Mouse (Mus musculus) T-cell, adult 2 months (primary cell): ENCODE data around the gene Rfpl4b.
A peak's percentile ranks its signal among the peaks of the same experiment; 100 is the strongest.
"Not testable (repeated sequence)": the region's sequence is repeated elsewhere in the genome, so short reads cannot be mapped to it uniquely, and the experiment has no call there.

Source experiments
- DNase-seq: peaks from one replicate; pipeline ENCODE4 v3.0.0; 2022; ENCODE audit warnings: low spot score

The Rfpl4b gene

DNA sequence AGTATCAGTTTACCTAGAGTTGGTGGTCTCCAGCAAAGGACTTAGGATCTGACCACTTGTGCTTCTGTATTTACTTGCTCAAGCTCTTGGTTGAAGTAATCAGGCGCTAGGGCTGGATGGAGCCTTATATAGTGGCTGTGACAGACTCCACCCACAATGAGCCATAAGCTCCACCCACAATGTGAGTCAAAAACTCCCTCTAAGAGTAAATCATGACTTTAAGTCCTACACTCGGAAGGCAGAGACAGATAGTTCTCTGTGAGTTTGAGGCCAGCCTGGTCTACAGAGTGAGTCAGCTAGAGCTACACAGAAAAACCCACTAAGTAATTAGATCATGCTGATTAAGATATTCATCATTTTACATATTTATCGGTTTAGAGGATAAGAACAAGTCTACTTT, at the start of gene Rfpl4b:
Gene Rfpl4b (minus strand): TSS at position 101 of the 400 bp plus-strand sequence.
- DNase-seq, result no peak

DNA sequence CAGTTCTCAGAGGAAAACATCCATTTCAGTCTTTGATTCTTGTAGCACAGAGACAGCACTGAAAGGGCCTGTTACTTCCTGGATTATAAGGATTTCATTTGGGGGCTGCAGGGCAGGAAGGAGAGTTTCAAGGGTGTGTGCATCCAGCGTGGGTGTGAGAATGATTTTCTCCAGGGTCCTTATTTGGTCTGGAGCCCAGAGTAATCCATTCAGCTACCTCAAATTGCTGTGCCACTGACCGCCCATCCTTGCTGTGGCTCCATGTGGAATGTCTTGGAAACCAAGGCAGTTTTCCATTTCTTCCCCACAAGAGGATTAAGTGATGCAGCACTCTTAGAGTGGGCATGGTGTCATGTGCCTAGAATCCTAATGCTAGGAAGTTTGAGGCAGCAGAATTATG, 33.6 kb upstream of the Rfpl4b start:
- DNase-seq, result no peak

DNA sequence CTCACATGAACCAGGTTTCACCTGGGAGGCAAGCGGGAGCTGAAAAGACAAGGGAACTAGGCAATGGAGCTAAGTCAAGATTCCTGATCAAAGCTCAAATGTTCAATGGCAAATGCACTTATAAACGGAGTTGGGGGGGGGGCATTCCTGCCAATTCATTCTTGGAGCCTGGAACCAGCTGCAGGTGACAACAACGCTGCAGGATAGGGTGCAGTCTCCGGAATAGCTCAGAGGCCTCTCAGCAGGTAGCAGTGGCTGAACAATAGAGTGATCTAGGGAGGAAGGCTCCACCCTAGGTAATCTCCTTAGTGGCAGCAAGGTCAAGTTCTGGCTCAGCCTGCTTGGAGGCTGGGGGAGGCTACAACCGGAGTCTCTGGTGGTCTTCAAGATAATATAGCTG, 28.4 kb upstream of the Rfpl4b start:
- not testable (repeated sequence) for DNase-seq

DNA sequence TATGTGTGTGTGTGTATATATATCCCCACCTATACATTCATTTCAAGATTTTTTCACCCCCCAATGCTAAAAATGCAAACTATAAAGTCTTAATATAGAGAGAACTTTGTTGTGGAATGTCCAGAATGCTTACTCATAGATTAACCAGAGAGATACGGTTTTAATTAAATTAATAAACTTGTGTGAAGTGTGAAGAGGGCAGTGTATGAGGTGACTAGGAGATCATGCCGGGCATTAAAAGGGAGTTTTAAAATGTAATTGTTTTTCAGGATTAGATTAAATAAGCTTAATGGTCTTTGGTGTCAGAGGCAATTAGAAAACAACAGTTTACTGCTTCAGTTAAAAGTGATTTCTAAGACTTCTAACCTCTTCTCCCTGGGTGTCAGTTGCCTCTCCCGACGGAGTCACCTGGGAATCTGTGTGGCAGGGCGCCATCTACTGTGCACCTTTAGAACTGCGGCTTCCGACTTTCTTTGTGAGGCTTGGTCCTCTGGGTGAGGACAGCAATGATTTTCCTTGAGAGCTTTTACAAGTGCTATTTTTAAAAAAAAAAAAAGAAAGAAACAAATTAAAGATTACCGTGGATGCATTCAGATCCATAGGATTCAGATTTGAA, 27.4 kb upstream of the Rfpl4b start:
- peak; percentile 24 for DNase-seq

DNA sequence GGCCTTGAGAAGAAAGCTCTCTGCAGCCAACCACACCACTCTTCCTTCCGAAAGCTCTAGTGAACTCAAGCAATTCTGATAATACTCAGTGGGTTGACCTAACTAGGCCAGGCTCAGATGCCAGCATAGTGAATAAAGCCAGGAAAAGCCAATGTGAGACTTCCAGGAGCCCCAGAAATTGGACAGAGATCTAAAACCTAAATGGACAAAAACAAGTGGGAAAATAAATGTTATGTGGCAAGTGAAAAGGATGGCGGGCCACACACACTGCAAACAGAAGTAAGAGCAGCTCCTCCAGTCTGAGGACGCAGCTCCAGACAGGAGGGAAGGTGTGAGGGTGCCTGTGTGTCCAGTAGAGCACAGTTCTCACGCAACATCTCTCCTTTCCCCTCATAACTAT, 26.7 kb upstream of the Rfpl4b start:
- no peak for DNase-seq

DNA sequence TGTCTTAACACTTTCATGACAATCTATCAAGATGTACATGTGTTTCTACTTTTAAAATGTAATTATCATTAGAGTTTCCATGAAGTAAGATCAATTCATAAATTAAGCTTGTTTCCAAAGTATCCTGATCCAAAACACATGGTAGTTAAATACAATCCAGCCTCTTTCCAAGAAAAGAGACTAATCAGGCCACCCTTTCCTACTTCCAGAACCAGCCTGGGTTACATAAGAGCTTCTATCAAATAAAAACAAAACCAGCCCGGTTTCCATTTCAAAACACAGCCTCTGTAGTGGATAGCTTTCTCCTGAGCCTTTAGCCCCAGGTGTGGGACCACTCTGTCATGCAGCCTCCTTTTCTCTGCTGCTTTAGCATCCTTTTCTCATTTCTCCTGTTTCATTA, 2.2 kb upstream of the Rfpl4b start:
- DNase-seq, result no peak

DNA sequence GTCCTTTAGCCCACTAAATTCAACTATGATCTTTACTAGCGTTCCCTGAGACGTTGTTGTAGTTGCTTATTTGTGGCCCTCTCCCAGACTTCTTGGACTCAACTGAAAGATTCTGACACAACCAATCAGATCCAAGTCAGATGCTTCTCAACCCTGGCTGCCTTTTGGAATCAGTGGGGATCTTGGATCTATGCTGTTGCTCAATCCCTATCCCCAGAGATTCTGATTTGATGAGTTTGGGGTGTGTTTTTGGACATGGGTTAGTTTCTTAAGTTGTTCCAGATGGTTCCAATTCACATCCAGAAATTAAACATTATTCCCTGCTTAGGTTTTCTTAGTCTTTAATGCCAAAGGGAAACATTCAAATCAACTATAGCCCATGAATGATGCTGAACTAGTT, 15.5 kb downstream of the Rfpl4b start:
- DNase-seq, result no peak

DNA sequence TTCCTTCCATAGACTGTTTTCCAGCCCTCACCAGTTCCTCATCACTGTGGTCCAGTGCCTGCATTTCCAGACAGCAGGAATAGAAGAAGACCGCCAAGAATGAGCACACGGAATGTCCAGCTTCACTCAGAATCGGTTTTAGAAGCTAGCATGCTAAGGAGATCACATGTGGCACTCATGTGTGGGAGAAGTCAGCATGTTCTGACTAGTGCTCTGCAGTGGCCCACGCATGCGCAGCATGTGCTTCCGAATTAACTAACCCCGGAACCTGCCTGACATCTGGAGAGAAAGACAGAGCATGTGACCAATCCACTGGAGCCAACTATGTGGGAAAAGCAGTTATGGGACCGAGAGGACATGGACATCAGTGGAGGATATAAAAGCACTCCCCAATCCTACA, 17.5 kb downstream of the Rfpl4b start:
- DNase-seq, result no peak

DNA sequence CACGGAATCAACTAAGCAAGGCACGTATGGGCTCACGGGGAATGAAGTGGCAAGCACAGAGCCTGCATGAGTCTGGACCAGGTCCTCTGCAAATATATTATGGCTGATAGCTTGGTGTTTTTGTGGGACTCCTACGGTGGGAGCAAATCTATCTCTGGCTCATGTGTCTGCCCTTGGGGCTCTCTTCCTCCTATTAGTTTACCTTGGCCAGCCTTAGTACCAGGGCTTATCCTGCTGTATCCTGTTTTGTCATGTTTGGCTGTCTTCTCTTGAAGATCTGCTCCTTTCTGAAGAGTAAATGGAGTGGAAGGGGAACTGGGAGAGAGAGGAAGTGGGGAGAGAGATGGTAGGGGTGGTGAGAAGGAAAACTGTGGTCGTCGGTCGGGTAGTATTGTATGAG, 18.3 kb downstream of the Rfpl4b start:
- DNase-seq, result no peak

DNA sequence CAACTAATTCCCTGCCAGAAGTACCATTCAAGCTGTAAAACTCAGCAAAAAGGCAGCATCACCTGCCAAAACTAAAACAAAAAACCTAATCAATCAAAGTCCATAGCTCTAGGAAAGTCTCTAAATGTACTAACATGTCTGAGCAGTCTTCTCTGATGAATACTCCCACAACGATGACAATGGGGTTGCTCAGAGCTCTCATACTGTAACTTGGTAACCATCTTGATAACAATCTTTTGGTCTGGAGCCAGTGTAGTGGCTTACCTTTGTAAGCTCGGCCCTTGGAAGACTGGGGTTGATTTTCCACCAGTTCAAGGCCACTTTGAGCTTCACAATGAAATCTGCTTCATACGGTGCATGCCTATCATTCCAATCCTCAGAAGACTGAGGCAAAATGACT, 33.0 kb downstream of the Rfpl4b start:
- no peak for DNase-seq
